Mouse (Mus musculus): ENCODE results near the gene Olfr695. TPM values are rescaled to one million over a fixed set of nuclear protein-coding genes. Genes with fewer than 3 reads are reported as not detected.
A peak's percentile ranks its signal among the peaks of the same experiment; 100 is the strongest.
"Not testable (repeated sequence)": the region's sequence is repeated elsewhere in the genome, so short reads cannot be mapped to it uniquely, and the experiment has no call there.

Gene Olfr695
- not detected in 2 replicates for total RNA-seq (2015)
- total RNA-seq (2017), result not detected in 2 replicates

GRCm38 (mm10) chr7:106716296-106716695, at the start of gene Olfr695:
Olfr695 (minus strand) TSS chr7:106716396.
- no peak for ATAC-seq (ENCODE audit: poor library complexity, severe bottlenecking)

GRCm38 (mm10) chr7:106761008-106761407, 44.8 kb upstream of the Olfr695 start:
- not testable (repeated sequence) for ATAC-seq (ENCODE audit: poor library complexity, severe bottlenecking)

- ATAC-seq (ENCODE audit: poor library complexity, severe bottlenecking), result peak; percentile 98
These were observed 42.6 kb upstream of the Olfr695 start for GRCm38 (mm10) chr7:106758800-106759199.

GRCm38 (mm10) chr7:106755297-106755696, 39.1 kb upstream of the Olfr695 start, which contains the start of gene Olfr698:
Olfr698 (minus strand) TSS chr7:106755397.
- ATAC-seq (ENCODE audit: poor library complexity, severe bottlenecking), result no peak

GRCm38 (mm10) chr7:106745811-106746210, 29.6 kb upstream of the Olfr695 start:
- ATAC-seq (ENCODE audit: poor library complexity, severe bottlenecking), result no peak

- ATAC-seq (ENCODE audit: poor library complexity, severe bottlenecking), result no peak
These were observed 26.1 kb upstream of the Olfr695 start, which contains the start of gene Olfr697 for GRCm38 (mm10) chr7:106742343-106742742. Olfr697 (minus strand) TSS chr7:106742443.

GRCm38 (mm10) chr7:106737028-106737427, 20.8 kb upstream of the Olfr695 start:
- no peak for ATAC-seq (ENCODE audit: poor library complexity, severe bottlenecking)

- ATAC-seq (ENCODE audit: poor library complexity, severe bottlenecking), result no peak
These were observed 17.5 kb upstream of the Olfr695 start for GRCm38 (mm10) chr7:106733717-106734116.

- not testable (repeated sequence) for ATAC-seq (ENCODE audit: poor library complexity, severe bottlenecking)
These were observed 9.5 kb upstream of the Olfr695 start for GRCm38 (mm10) chr7:106725654-106726053.

- ATAC-seq (ENCODE audit: poor library complexity, severe bottlenecking), result peak; percentile 99
These were observed 4.7 kb downstream of the Olfr695 start for GRCm38 (mm10) chr7:106711463-106711862.

GRCm38 (mm10) chr7:106707705-106708104, 8.5 kb downstream of the Olfr695 start:
- ATAC-seq (ENCODE audit: poor library complexity, severe bottlenecking), result not testable (repeated sequence)

GRCm38 (mm10) chr7:106696891-106697290, 19.3 kb downstream of the Olfr695 start:
- ATAC-seq (ENCODE audit: poor library complexity, severe bottlenecking), result peak; percentile 63

- peak; percentile 81 for ATAC-seq (ENCODE audit: poor library complexity, severe bottlenecking)
These were observed 23.2 kb downstream of the Olfr695 start for GRCm38 (mm10) chr7:106692976-106693375.

- no peak for ATAC-seq (ENCODE audit: poor library complexity, severe bottlenecking)
These were observed 24.5 kb downstream of the Olfr695 start, which contains the start of gene Olfr694 for GRCm38 (mm10) chr7:106691714-106692113. Olfr694 (minus strand) TSS chr7:106691814.

GRCm38 (mm10) chr7:106685382-106685781, 30.8 kb downstream of the Olfr695 start:
- ATAC-seq (ENCODE audit: poor library complexity, severe bottlenecking), result peak; percentile 94

GRCm38 (mm10) chr7:106680484-106680883, 35.7 kb downstream of the Olfr695 start, which contains the start of gene Olfr693:
Olfr693 (minus strand) TSS chr7:106680584.
- no peak for ATAC-seq (ENCODE audit: poor library complexity, severe bottlenecking)

Other genes starting within 250 kb of the Olfr695 start
- gene Olfr693, start 35.8 kb downstream of the Olfr695 start, total RNA-seq (2015), result not detected in 2 replicates
- not detected in 2 replicates for gene Olfr693, start 35.8 kb downstream of the Olfr695 start, total RNA-seq (2017)
- 0.04 TPM in 1 of 2 replicates, not detected in the other for gene Olfr694, start 24.6 kb downstream of the Olfr695 start, total RNA-seq (2015)
- not detected in 2 replicates for gene Olfr694, start 24.6 kb downstream of the Olfr695 start, total RNA-seq (2017)
- not detected in 2 replicates for gene Olfr697, start 26.0 kb upstream of the Olfr695 start, total RNA-seq (2015)
- not detected in 2 replicates for gene Olfr697, start 26.0 kb upstream of the Olfr695 start, total RNA-seq (2017)
- gene Olfr698, start 39.0 kb upstream of the Olfr695 start, total RNA-seq (2015), result not detected in 2 replicates
- not detected in 2 replicates for gene Olfr698, start 39.0 kb upstream of the Olfr695 start, total RNA-seq (2017)
- not detected in 2 replicates for gene Olfr699, start 76.8 kb upstream of the Olfr695 start, total RNA-seq (2015)
- gene Olfr699, start 76.8 kb upstream of the Olfr695 start, total RNA-seq (2017), result not detected in 2 replicates
- gene Olfr700, start 92.4 kb upstream of the Olfr695 start, total RNA-seq (2015), result not detected in 2 replicates
- gene Olfr700, start 92.4 kb upstream of the Olfr695 start, total RNA-seq (2017), result 0.73 TPM in 1 of 2 replicates, not detected in the other
- not detected in 2 replicates for gene Olfr701, start 97.7 kb upstream of the Olfr695 start, total RNA-seq (2015)
- gene Olfr701, start 97.7 kb upstream of the Olfr695 start, total RNA-seq (2017), result not detected in 2 replicates
- not detected in 2 replicates for gene Olfr702, start 117.5 kb upstream of the Olfr695 start, total RNA-seq (2015)
- not detected in 2 replicates for gene Olfr702, start 117.5 kb upstream of the Olfr695 start, total RNA-seq (2017)
- not detected in 2 replicates for gene Olfr703, start 127.0 kb upstream of the Olfr695 start, total RNA-seq (2015)
- gene Olfr703, start 127.0 kb upstream of the Olfr695 start, total RNA-seq (2017), result not detected in 2 replicates
- gene Olfr704, start 146.8 kb upstream of the Olfr695 start, total RNA-seq (2015), result not detected in 2 replicates
- gene Olfr704, start 146.8 kb upstream of the Olfr695 start, total RNA-seq (2017), result not detected in 2 replicates
- gene Olfr705, start 160.5 kb upstream of the Olfr695 start, total RNA-seq (2015), result not detected in 2 replicates
- not detected in 2 replicates for gene Olfr705, start 160.5 kb upstream of the Olfr695 start, total RNA-seq (2017)
- not detected in 2 replicates for gene Olfr706, start 171.8 kb upstream of the Olfr695 start, total RNA-seq (2015)
- not detected in 2 replicates for gene Olfr706, start 171.8 kb upstream of the Olfr695 start, total RNA-seq (2017)
- not detected in 2 replicates for gene Olfr707, start 184.8 kb upstream of the Olfr695 start, total RNA-seq (2015)
- not detected in 2 replicates for gene Olfr707, start 184.8 kb upstream of the Olfr695 start, total RNA-seq (2017)
- not detected in 2 replicates for gene Olfr1532-ps1, start 191.6 kb upstream of the Olfr695 start, total RNA-seq (2015)
- not detected in 2 replicates for gene Olfr1532-ps1, start 191.6 kb upstream of the Olfr695 start, total RNA-seq (2017)
- gene Olfr709-ps1, start 215.8 kb upstream of the Olfr695 start, total RNA-seq (2015), result not detected in 2 replicates
- not detected in 2 replicates for gene Olfr709-ps1, start 215.8 kb upstream of the Olfr695 start, total RNA-seq (2017)
- not detected in 2 replicates for gene Olfr710, start 231.9 kb upstream of the Olfr695 start, total RNA-seq (2015)
- not detected in 2 replicates for gene Olfr710, start 231.9 kb upstream of the Olfr695 start, total RNA-seq (2017)
- gene Olfr6, start 247.5 kb upstream of the Olfr695 start, total RNA-seq (2015), result not detected in 2 replicates
- gene Olfr6, start 247.5 kb upstream of the Olfr695 start, total RNA-seq (2017), result not detected in 2 replicates